Mouse (Mus musculus) activated CD4-positive, CD25-positive, alpha-beta regulatory T cell (primary cell): Measurements from ENCODE around the gene Rdh9. TPM values are rescaled to one million over a fixed set of nuclear protein-coding genes. Genes with fewer than 3 reads are reported as not detected.

Experiments used
- polyA plus RNA-seq, 2 experiments: library from polyadenylated mRNA; unstranded; fragments of 100-300 nt; shearing (Covaris generic); gene quantifications; one replicate each; pipeline ENCODE4 v1.2.1; 2017

The Rdh9 gene
- polyA plus RNA-seq = under 1 TPM in 1 of 2 experiments, not detected in 1; 0.52 TPM

DNA sequence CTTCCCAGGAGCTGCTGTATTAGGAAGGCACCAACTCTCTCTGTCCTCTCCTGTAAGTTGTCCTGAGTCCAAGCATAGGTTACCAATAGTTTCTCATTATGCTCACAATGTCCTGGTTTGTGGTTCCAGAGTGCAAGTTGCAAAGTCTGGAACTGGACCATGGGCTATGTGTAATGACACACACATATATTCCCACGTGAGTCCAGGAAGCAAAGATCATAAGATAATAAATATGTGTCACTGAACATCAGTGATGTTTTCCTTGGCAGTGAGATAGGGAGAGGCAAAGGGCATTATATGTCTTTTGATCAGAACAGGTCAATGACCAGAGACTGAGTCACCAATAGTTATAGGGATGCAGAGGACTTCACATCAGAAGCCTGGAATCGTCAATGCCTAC lies at the start of gene Rdh9:
Rdh9 (plus strand) TSS at position 376 of the 400 bp plus-strand sequence.

DNA sequence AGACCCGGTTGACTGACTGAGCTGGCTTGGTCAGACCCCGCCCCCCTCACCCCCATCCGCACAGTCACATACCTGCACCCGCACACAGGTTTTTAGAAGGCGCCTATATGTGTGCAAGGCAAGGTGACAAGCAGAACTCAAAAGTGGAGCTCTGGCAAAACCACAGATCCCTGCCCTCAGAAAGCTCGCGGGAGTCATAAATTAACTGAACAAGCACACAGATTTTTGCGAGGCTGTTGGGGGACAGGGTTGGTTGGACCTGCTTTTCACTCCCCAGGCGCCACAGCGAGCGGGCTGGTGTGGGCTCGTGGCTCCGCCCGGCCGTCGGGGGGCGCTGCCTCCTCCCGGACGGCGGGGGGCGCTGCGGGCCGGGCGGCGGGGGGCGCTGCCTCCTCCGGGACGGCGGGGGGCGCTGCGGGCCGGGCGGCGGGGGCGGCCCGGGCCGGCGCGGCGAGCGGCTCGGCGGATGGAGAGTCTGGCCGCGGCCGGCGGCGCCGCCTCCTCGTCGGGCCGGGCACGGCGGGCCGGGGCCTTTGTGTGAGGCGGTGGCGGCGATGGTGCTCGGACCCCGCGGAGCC lies 37.0 kb upstream of the Rdh9 start, which contains the start of gene Zbtb39:
Zbtb39 (plus strand) TSS at position 456 of the 578 bp plus-strand sequence.

DNA sequence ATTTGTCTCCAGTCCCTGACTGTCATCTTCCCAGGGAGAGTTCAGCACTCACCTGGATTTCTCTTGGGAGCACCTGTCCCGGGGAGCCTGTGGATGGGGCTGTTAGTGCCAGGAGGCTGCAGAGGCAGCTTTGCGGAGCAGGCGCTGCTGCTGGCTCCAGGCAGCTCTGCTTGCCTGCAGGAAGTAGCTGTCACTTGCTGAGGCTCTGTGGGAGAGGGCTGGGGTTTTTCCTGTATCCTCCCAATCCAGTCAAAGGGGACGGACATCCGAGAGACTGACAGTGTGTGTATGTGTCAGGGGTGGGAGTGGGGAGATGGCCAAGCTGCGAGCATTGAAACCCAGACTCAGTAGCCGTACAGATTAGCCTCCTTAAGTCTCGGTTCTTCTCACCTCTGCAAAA lies 24.6 kb upstream of the Rdh9 start, which contains the start of gene Gpr182:
Gpr182 (minus strand) TSS at position 185 of the 400 bp plus-strand sequence.

DNA sequence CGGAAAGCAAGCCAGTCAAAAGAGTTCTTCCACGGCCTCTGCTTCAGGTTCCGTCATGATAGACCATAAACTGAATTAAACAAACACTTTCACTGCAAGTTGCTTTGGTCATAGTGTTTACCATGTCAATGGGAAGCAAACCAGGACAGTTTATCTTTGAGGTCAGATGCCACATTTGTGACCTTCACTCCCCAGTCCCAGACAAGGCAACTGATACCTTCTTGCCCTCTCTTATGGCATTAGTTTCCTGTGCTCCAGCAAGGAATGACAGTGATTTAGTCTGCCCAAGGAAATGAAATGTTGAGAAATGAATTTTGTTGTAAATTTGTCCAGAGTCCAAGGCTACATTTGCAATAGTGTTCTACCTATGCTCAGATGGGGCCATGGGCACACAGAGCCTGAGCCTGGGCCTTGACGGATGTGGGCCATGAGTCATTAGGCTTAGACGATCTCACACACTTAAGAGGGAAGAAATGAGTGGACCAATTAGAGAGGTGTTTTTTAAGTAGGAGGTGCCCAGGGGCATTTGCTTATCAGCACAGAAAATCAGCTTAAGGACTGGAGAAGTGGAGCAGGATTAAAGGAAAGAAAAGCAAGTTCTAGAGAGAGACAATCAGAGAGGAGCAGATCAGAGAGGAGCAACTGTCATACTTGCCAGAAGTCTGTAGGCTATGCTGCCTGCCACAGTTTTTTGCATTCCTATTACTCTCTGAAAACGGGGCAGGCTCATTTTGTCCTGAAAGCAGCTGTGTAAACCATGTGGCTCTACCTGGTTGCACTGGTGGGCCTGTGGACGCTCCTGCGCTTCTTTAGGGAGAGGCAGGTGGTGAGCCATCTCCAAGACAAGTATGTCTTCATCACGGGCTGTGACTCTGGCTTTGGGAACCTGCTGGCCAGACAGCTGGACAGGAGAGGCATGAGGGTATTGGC lies 16.7 kb upstream of the Rdh9 start, which contains the start of the genes Rdh1 and Rdh16f1:
Rdh1 (plus strand) TSS at position 541 of the 930 bp plus-strand sequence.
Rdh16f1 (plus strand) TSS at position 607 of the 930 bp plus-strand sequence.

DNA sequence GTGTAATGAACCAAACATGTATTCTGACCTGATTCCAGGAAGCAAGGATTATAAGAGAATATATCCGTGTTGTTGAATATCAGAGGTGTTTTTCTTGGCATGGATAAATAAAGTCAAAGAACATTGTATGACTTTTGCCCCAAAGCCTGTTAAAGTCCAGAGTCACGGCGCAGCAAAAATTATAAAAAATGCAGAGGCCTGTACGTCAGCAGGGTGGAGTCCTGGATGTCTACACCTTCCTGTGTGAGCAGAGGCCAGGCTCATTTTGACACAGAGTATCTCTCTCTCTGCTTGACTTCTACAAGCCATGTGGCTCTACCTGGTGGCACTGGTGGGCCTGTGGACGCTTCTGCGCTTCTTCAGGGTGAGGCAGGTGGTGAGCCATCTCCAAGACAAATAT lies 24.7 kb downstream of the Rdh9 start, which contains the start of gene Rdh16:
Rdh16 (plus strand) TSS at position 262 of the 400 bp plus-strand sequence.

Other genes starting within 250 kb of the Rdh9 start
- not detected for gene Nxph4, start 241.8 kb upstream of the Rdh9 start, polyA plus RNA-seq
- 1 to 10 TPM in 1 of 2 experiments, under 1 TPM in 1; 0.76 to 2.4 TPM for gene Lrp1, start 155.2 kb upstream of the Rdh9 start, polyA plus RNA-seq
- gene Stat6, start 133.4 kb upstream of the Rdh9 start, polyA plus RNA-seq = 100 to 1,000 TPM; 127 to 180 TPM
- gene Nemp1, start 109.5 kb upstream of the Rdh9 start, polyA plus RNA-seq = 1 to 10 TPM; 5.5 to 6.7 TPM
- 10 to 100 TPM; 31.4 to 62.9 TPM for gene Nab2, start 107.8 kb upstream of the Rdh9 start, polyA plus RNA-seq
- not detected for gene Myo1a, start 71.2 kb upstream of the Rdh9 start, polyA plus RNA-seq
- not detected for gene Tac2, start 51.9 kb upstream of the Rdh9 start, polyA plus RNA-seq
- gene Zbtb39, start 36.8 kb upstream of the Rdh9 start, polyA plus RNA-seq = under 1 TPM; 0.17 to 0.36 TPM
- gene Gpr182, start 24.7 kb upstream of the Rdh9 start, polyA plus RNA-seq = under 1 TPM in 1 of 2 experiments, not detected in 1; 0.34 TPM
- gene Rdh1, start 16.7 kb upstream of the Rdh9 start, polyA plus RNA-seq = under 1 TPM; 0.11 to 0.21 TPM
- 1 to 10 TPM in 1 of 2 experiments, not detected in 1; 1.4 TPM for gene Rdh16f1, start 16.6 kb upstream of the Rdh9 start, polyA plus RNA-seq
- under 1 TPM in 1 of 2 experiments, not detected in 1; 0.32 TPM for gene Rdh16, start 24.8 kb downstream of the Rdh9 start, polyA plus RNA-seq
- gene Rdh19, start 73.5 kb downstream of the Rdh9 start, polyA plus RNA-seq = not detected
- not detected for gene Rdh16f2, start 90.1 kb downstream of the Rdh9 start, polyA plus RNA-seq
- gene Rdh7, start 112.4 kb downstream of the Rdh9 start, polyA plus RNA-seq = under 1 TPM in 1 of 2 experiments, not detected in 1; 0.29 TPM
- not detected for gene Sdr9c7, start 122.1 kb downstream of the Rdh9 start, polyA plus RNA-seq
- under 1 TPM in 1 of 2 experiments, not detected in 1; 0.42 TPM for gene Hsd17b6, start 231.2 kb downstream of the Rdh9 start, polyA plus RNA-seq
- gene Prim1, start 238.8 kb downstream of the Rdh9 start, polyA plus RNA-seq = 10 to 100 TPM; 22.4 to 26.6 TPM